Mouse (Mus musculus) CH12.LX (cell line): ENCODE measurements around the gene Chst11.

Experiments used
- BHLHE40 ChIP-seq: IDR thresholded peaks from 2 replicates; pipeline ENCODE4 v1.6.1; 2011; ENCODE audit warnings: mild to moderate bottlenecking, low read depth, low read length, improper control_type of control experiment
- CTCF ChIP-seq, 2 experiments: IDR thresholded peaks in 1 of 2; conservative IDR thresholded peaks in 1 of 2; 2 replicates each; pipeline ENCODE4 v1.5.1; 2011 to 2012; ENCODE audit warnings: low read depth in 2 of 2, low read length in 2 of 2, improper control_type of control experiment in 1 of 2, inconsistent platforms in 1 of 2, mild to moderate bottlenecking in 1 of 2, moderate library complexity in 1 of 2
- EP300 ChIP-seq: IDR thresholded peaks from 2 replicates; pipeline ENCODE4 v1.6.1; 2011; ENCODE audit warnings: low read length, improper control_type of control experiment
- HCFC1 ChIP-seq: IDR thresholded peaks from 2 replicates; pipeline ENCODE4 v1.6.1; 2012; ENCODE audit warnings: low read depth, mild to moderate bottlenecking, inconsistent platforms, low read length, improper control_type of control experiment
- MAX ChIP-seq: IDR thresholded peaks from 2 replicates; pipeline ENCODE4 v1.6.1; 2011; ENCODE audit warnings: low read length, improper control_type of control experiment
- MXI1 ChIP-seq: IDR thresholded peaks from 2 replicates; pipeline ENCODE4 v1.6.1; 2011; ENCODE audit warnings: mild to moderate bottlenecking, low read depth, low read length, improper control_type of control experiment
- MYC ChIP-seq: IDR thresholded peaks from 2 replicates; pipeline ENCODE4 v1.6.1; 2011; ENCODE audit warnings: low read depth, mild to moderate bottlenecking, improper control_type of control experiment, low read length
- NRF1 ChIP-seq: IDR thresholded peaks from 2 replicates; pipeline ENCODE4 v1.6.1; 2014; ENCODE audit warnings: low read depth, mild to moderate bottlenecking, inconsistent platforms, low read length, improper control_type of control experiment, moderate library complexity
- POLR2A ChIP-seq: IDR thresholded peaks from 2 replicates; pipeline ENCODE4 v1.6.1; 2011; ENCODE audit warnings: low read depth, mild to moderate bottlenecking, improper control_type of control experiment, low read length
- TCF12 ChIP-seq: IDR thresholded peaks from 2 replicates; pipeline ENCODE4 v1.6.1; 2014; ENCODE audit warnings: low read depth, mild to moderate bottlenecking, inconsistent platforms, low read length, improper control_type of control experiment
- UBTF ChIP-seq: IDR thresholded peaks from 2 replicates; pipeline ENCODE4 v1.6.1; 2012; ENCODE audit warnings: low read depth, mild to moderate bottlenecking, inconsistent platforms, low read length, improper control_type of control experiment, moderate library complexity

DNA sequence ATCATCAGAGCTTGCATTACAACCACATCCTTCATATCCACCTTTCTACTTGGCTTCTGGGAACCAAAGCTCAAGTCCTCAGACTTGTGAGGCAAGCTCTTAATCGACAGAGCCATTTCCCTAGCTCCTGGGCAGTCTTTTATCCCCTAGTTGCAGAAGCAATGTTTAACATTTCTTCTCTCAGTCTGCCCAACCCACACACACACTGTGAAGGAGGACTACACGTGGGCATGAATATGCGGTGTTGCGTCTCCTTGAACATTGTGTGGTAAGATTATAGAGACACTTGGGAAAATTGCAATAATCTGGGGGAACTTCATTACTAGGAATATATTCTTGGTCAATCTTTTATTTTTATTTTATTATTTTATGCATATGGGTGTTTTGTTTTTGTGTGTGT lies 227.3 kb downstream of the Chst11 start:
- no peak for TF ChIP-seq POLR2A
- no peak for TF ChIP-seq BHLHE40
- TF ChIP-seq CTCF (conservative IDR thresholded peaks at IDR 0.05 in 1 of 2, IDR thresholded peaks at IDR 0.05 in 1 of 2; ENCODE audit: low read depth in 2 of 2, low read length in 2 of 2) = no peak
- no peak for TF ChIP-seq HCFC1
- no peak for TF ChIP-seq TCF12
- no peak for TF ChIP-seq MXI1
- TF ChIP-seq NRF1 = no peak
- no peak for TF ChIP-seq UBTF
- TF ChIP-seq MAX = no peak
- TF ChIP-seq MYC = no peak
- no peak for TF ChIP-seq EP300
